Mouse (Mus musculus) cerebellum, adult 2 months (tissue): ENCODE data around the gene Gm4869. TPM values are rescaled to one million over a fixed set of nuclear protein-coding genes. Genes with fewer than 3 reads are reported as not detected.
"Not testable (repeated sequence)": the region's sequence is repeated elsewhere in the genome, so short reads cannot be mapped to it uniquely, and the experiment has no call there.

ENCODE experiments used
- DNase-seq, 2 experiments: peaks; one replicate each; pipeline ENCODE4 v3.0.0; 2021
- H3K27ac ChIP-seq: fragments of 200-500 bp; 2 replicates; pipeline ENCODE4 v1.5.1; 2012; ENCODE audit warnings: low read length, control low read depth, inconsistent platforms; ENCODE audit not compliant: insufficient read depth
- H3K27me3 ChIP-seq: fragments of 200-500 bp; 2 replicates; pipeline ENCODE4 v1.6.1; 2012; ENCODE audit warnings: inconsistent platforms, mild to moderate bottlenecking, low read length, moderate library complexity; ENCODE audit not compliant: control insufficient read depth, insufficient read depth
- H3K4me1 ChIP-seq: fragments of 200-500 bp; 2 replicates; pipeline ENCODE4 v1.6.1; 2011; ENCODE audit warnings: low read length; ENCODE audit not compliant: control insufficient read depth, insufficient read depth
- H3K4me3 ChIP-seq: fragments of 200-500 bp; replicated peaks from 2 replicates; pipeline ENCODE3; 2011; ENCODE audit warnings: mild to moderate bottlenecking, low read depth, low read length, control low read depth; ENCODE audit not compliant: insufficient read depth
- CTCF ChIP-seq: fragments of 200-500 bp; IDR thresholded peaks from 2 replicates; pipeline ENCODE4 v1.5.1; 2011; ENCODE audit warnings: low read depth, mild to moderate bottlenecking, control low read depth, low read length, moderate library complexity, borderline replicate concordance; ENCODE audit not compliant: insufficient read depth
- POLR2A ChIP-seq: fragments of 200-500 bp; IDR thresholded peaks from 2 replicates; pipeline ENCODE4 v1.6.1; 2011; ENCODE audit warnings: low read length, control low read depth, borderline replicate concordance; ENCODE audit not compliant: insufficient read depth
- WGBS: fragments of 180-500 bp; shearing (Covaris S2); methylation state at CpG from one replicate; pipeline ENCODE4 v1.1.7; 2018; 5-methylcytosine and 5-hydroxymethylcytosine counted together
- polyA plus RNA-seq: library from polyadenylated mRNA; depleted of rRNA; stranded (reverse); fragments of >200 nt; gene quantifications from 2 replicates; pipeline ENCODE4 v1.2.3, GENCODE M21; 2012

The Gm4869 gene
- polyA plus RNA-seq, 1 experiment = not detected

- no peak overlapping the region for H3K4me3 ChIP-seq
- TF ChIP-seq POLR2A (no peak), CTCF (no peak)
- H3K27me3 ChIP-seq = no peaks in the 10 kb centered on the region
- H3K27ac ChIP-seq = no peak overlapping the region
- H3K4me1 ChIP-seq = peaks cover 4% of the 10 kb centered on the region; the same call in 1 of the 2 replicates
- 44% methylated on average over 6 of the region's 6 CpGs for WGBS
- no peak for DNase-seq
Measured at GRCm38 (mm10) chr5:140491142-140491541, 45.7 kb downstream of the Gm4869 start.

- no peaks in the 10 kb centered on the region for H3K27me3 ChIP-seq
- peaks cover 4% of the 10 kb centered on the region; the same call in 1 of the 2 replicates for H3K4me1 ChIP-seq
- H3K4me3 ChIP-seq = no peak overlapping the region
- no peak overlapping the region for H3K27ac ChIP-seq
- no peak for DNase-seq
- TF ChIP-seq CTCF = no peak
- TF ChIP-seq POLR2A = no peak
- WGBS = 25% methylated on average over 11 of the region's 11 CpGs
Measured at GRCm38 (mm10) chr5:140492684-140493233, 47.3 kb downstream of the Gm4869 start.

- H3K4me1 ChIP-seq = peaks cover 3% of the 10 kb centered on the region; the same call in 1 of the 2 replicates
- no peak overlapping the region for H3K27ac ChIP-seq
- no peak overlapping the region for H3K4me3 ChIP-seq
- WGBS = 78% methylated on average over 6 of the region's 6 CpGs
- no peak for DNase-seq
- no peaks in the 10 kb centered on the region for H3K27me3 ChIP-seq
- TF ChIP-seq POLR2A (no peak), CTCF (no peak)
Measured at GRCm38 (mm10) chr5:140498176-140498575, 52.7 kb downstream of the Gm4869 start.

GRCm38 (mm10) chr5:140500736-140501135 lies 55.3 kb downstream of the Gm4869 start:
- DNase-seq = no peak
- H3K4me3 ChIP-seq = no peak overlapping the region
- WGBS = 92% methylated on average over 6 of the region's 6 CpGs
- H3K4me1 ChIP-seq = peaks cover 6% of the 10 kb centered on the region; the same call in 1 of the 2 replicates
- H3K27ac ChIP-seq = no peak overlapping the region
- TF ChIP-seq CTCF (no peak), POLR2A (no peak)
- no peaks in the 10 kb centered on the region for H3K27me3 ChIP-seq

- H3K27ac ChIP-seq = no peak overlapping the region
- no peaks in the 10 kb centered on the region for H3K27me3 ChIP-seq
- no peak overlapping the region for H3K4me3 ChIP-seq
- WGBS = 36% methylated on average over 14 of the region's 14 CpGs
- peaks cover 17% of the 10 kb centered on the region for H3K4me1 ChIP-seq
- TF ChIP-seq CTCF (no peak), POLR2A (no peak)
- no peak for DNase-seq
Measured at GRCm38 (mm10) chr5:140501982-140502836, 56.8 kb downstream of the Gm4869 start.

- peaks cover 24% of the 10 kb centered on the region for H3K4me1 ChIP-seq
- not testable (repeated sequence) for H3K27ac ChIP-seq, H3K27me3 ChIP-seq, H3K4me3 ChIP-seq
- peak; percentile 22 to 26 for DNase-seq
- 6% methylated on average over 12 of the region's 12 CpGs for WGBS
Measured at GRCm38 (mm10) chr5:140502925-140503324, 57.5 kb downstream of the Gm4869 start.

GRCm38 (mm10) chr5:140505208-140505780 lies 59.8 kb downstream of the Gm4869 start, which contains the start of gene Chst12:
TSS of gene Chst12 (plus strand) at chr5:140505550.
- Histone ChIP-seq H3K27me3 (no peaks in the 10 kb centered on the region), H3K4me1 (peaks cover 26% of the 10 kb centered on the region), H3K27ac (peak within 1 kb of the TSS; percentile 26; the same call in 1 of the 2 replicates), H3K4me3 (peak within 1 kb of the TSS; percentile 89)
- DNase-seq = peak; percentile 99
- TF ChIP-seq CTCF (no peak), POLR2A (peak; percentile 87)
- under 1% methylated on average over 38 of the region's 38 CpGs for WGBS

GRCm38 (mm10) chr5:140506096-140506794 lies 60.8 kb downstream of the Gm4869 start:
- H3K4me1 ChIP-seq = peaks cover 29% of the 10 kb centered on the region
- peak overlapping the region; percentile 89 for H3K4me3 ChIP-seq
- H3K27me3 ChIP-seq = no peaks in the 10 kb centered on the region
- TF ChIP-seq CTCF = no peak
- no peak for TF ChIP-seq POLR2A
- DNase-seq = no peak
- WGBS = 27% methylated on average over 22 of the region's 22 CpGs
- H3K27ac ChIP-seq = peak overlapping the region; percentile 26; the same call in 1 of the 2 replicates
